Mouse (Mus musculus): Measurements from ENCODE around the gene Fam171a2. TPM values are rescaled to one million over a fixed set of nuclear protein-coding genes. Genes with fewer than 3 reads are reported as not detected.
"Not testable (repeated sequence)": the region's sequence is repeated elsewhere in the genome, so short reads cannot be mapped to it uniquely, and the experiment has no call there.

Fam171a2 gene
- total RNA-seq, 2 experiments from 2014 or later: 113 to 133 TPM

- DNase-seq (ENCODE audit: low spot score in 2 of 2): peak; percentile 70 to 81
These were observed 50.8 kb downstream of the Fam171a2 start for GRCm38 (mm10) chr11:102396671-102397141.

DNA sequence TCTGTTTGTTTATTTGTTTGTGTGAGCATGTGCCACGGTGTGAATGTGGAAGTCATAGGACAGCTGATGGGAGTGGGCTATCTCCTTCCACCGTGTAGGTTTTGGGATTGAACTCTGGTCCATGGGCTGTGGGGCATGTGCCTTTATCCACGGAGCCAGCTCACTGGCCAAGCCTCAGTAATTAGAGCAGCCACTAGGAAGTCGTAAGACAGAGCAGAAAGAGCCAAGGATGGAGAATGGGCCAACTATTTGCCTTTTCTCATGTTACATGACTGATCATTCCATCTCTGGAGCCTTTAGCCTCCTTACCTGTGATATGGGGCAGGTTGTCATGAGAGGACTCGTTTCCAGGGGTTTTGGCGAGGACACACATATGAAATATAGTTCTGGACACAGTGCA lies 51.2 kb downstream of the Fam171a2 start:
- no peak for DNase-seq (ENCODE audit: low spot score in 2 of 2)

- DNase-seq (ENCODE audit: low spot score in 2 of 2): peak in 1 of 2 experiments; percentile 26
These were observed 52.2 kb downstream of the Fam171a2 start for GRCm38 (mm10) chr11:102395250-102395649.

- DNase-seq (ENCODE audit: low spot score in 2 of 2): peak in 1 of 2 experiments; percentile 17
These were observed 52.9 kb downstream of the Fam171a2 start for GRCm38 (mm10) chr11:102394421-102395124.

GRCm38 (mm10) chr11:102393719-102394420 lies 53.6 kb downstream of the Fam171a2 start:
- peak in 1 of 2 experiments; percentile 51 for DNase-seq (ENCODE audit: low spot score in 2 of 2)

- DNase-seq (ENCODE audit: low spot score in 2 of 2): peak; percentile 95 to 97
These were observed 54.2 kb downstream of the Fam171a2 start, which contains the start of gene Rundc3a for GRCm38 (mm10) chr11:102393238-102393634. TSS of gene Rundc3a (plus strand) at chr11:102393403.

GRCm38 (mm10) chr11:102392441-102393237 lies 54.8 kb downstream of the Fam171a2 start:
- no peak for DNase-seq (ENCODE audit: low spot score in 2 of 2)

DNA sequence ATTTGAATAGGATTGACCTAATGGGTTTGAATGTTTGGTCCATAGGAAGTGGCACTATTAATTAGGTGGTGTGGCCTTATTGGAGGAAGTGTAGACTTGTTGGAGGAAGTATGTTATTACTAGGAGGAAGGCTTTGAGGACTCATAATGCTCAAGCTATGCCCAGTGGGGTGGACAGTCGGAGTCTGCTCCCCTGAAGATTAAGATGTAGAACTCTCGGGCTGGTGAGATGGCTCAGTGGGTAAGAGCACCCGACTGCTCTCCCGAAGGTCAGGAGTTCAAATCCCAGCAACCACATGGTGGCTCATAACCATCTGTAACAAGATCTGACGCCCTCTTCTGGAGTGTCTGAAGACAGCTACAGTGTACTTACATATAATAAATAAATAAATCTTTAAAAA lies 58.0 kb downstream of the Fam171a2 start:
- DNase-seq (ENCODE audit: low spot score in 2 of 2): not testable (repeated sequence)

Small RNA genes lying within 50 kb of the gene (microRNA-seq; reads per million reads assigned to microRNA genes)
- 0.85 to 1.2 reads per million in 2 experiments for gene Mir6930

Other genes with a start within 250 kb of the Fam171a2 start
- gene Hdac5, start 217.5 kb downstream of the Fam171a2 start, total RNA-seq (2021): 100 to 1,000 TPM; 298 to 303 TPM
- gene BC030867, start 198.8 kb downstream of the Fam171a2 start, total RNA-seq (2021): 1 to 10 TPM; 1.0 to 2.3 TPM
- 1 to 10 TPM; 2.2 to 2.9 TPM for gene Asb16, start 178.9 kb downstream of the Fam171a2 start, total RNA-seq (2021)
- 10 to 100 TPM; 65.1 to 71.0 TPM for gene Tmub2, start 162.8 kb downstream of the Fam171a2 start, total RNA-seq (2021)
- gene Atxn7l3, start 151.1 kb downstream of the Fam171a2 start, total RNA-seq (2021): 100 to 1,000 TPM; 224 to 230 TPM
- gene Ubtf, start 127.9 kb downstream of the Fam171a2 start, total RNA-seq (2021): 100 to 1,000 TPM; 123 to 140 TPM
- under 1 TPM; 0.09 to 0.19 TPM for gene Slc4a1, start 81.5 kb downstream of the Fam171a2 start, total RNA-seq (2021)
- 100 to 1,000 TPM; 477 to 484 TPM for gene Rundc3a, start 54.3 kb downstream of the Fam171a2 start, total RNA-seq (2021)
- 10 to 100 TPM; 60.6 to 73.2 TPM for gene Slc25a39, start 39.7 kb downstream of the Fam171a2 start, total RNA-seq (2021)
- gene Grn, start 17.4 kb downstream of the Fam171a2 start, total RNA-seq (2021): 10 to 100 TPM; 55.8 to 58.9 TPM
- gene Itga2b, start 22.4 kb upstream of the Fam171a2 start, total RNA-seq (2021): 1 to 10 TPM; 3.3 to 3.9 TPM
- 10 to 100 TPM; 50.8 to 52.0 TPM for gene Gpatch8, start 108.7 kb upstream of the Fam171a2 start, total RNA-seq (2021)
- gene Gm11627, start 131.8 kb upstream of the Fam171a2 start, total RNA-seq (2021): 1 to 10 TPM; 3.7 to 5.4 TPM
- gene Fzd2, start 156.7 kb upstream of the Fam171a2 start, total RNA-seq (2021): 1 to 10 TPM; 9.4 to 9.7 TPM
- gene Meioc, start 216.0 kb upstream of the Fam171a2 start, total RNA-seq (2021): not detected